Comparison of ENCODE assay signal across 23 mouse cellular contexts in genomic region chr11:62305866-62306265, GRCm38 (mm10). TPM values are rescaled to one million over a fixed set of nuclear protein-coding genes. Genes with fewer than 3 reads are reported as not detected.
A peak's percentile ranks its signal among the peaks of the same experiment; 100 is the strongest.
DNase-seq lines count a peak whose midpoint lies in the region; ATAC-seq and TF ChIP-seq lines count a peak whose summit lies in the region.
"Had no signal": no experiment of that assay in that cellular context is flagged by ENCODE, and none has a peak within 500 bp of the region (broad histone marks: within the 10 kb centered on the region; RNA-seq: fewer than 3 reads in every experiment).

No protein-coding gene starts in this region.

- H3K4me3 ChIP-seq in layer of hippocampus, adult 2 months = no peak overlapping the region
- H3K4me3 ChIP-seq: liver, embryonic 13.5 days had no signal

- ATAC-seq in frontal cortex, adult (ENCODE audit: low TSS enrichment) = peak; percentile 94
- ATAC-seq: CD4-positive, CD25-positive, alpha-beta regulatory T cell, adult 4 months; forebrain, embryonic 16.5 days; inflammation-experienced regulatory T-cells, adult 6 months had no signal

- TF ChIP-seq CTCF in layer of hippocampus, adult 2 months (conservative IDR thresholded peaks at IDR 0.05) = no peak

- H3K27ac ChIP-seq in layer of hippocampus, adult 2 months = peak overlapping the region; percentile 23; the same call in 1 of the 2 replicates
- H3K27ac ChIP-seq: hindbrain, embryonic 14.5 days; liver, embryonic 13.5 days had no signal

- DNase-seq in frontal cortex, postnatal 10 days (ENCODE audit: low spot score in 2 of 2) = no peak
- no peak for DNase-seq in layer of hippocampus, adult 2 months (ENCODE audit: low spot score in 2 of 2)
- DNase-seq in layer of hippocampus, adult 18-20 months (ENCODE audit: low spot score in 2 of 2) = no peak
- peak; percentile 87 for DNase-seq in NIH3T3 (ENCODE audit: low read depth)
- DNase-seq in skeletal muscle tissue, adult 2 months (ENCODE audit: low read depth, low spot score) = peak; percentile 42
- no peak for DNase-seq in embryo, embryonic 10 days (ENCODE audit: low spot score)
- DNase-seq: adrenal gland, adult 2 months; cerebellum, postnatal 25 days; embryo, embryonic 11 days; gastrocnemius, postnatal 25 days; heart, postnatal 4 days; kidney, adult 18-20 months; kidney, postnatal 4 days; liver, embryonic 13.5 days; lung, adult 2 months; lung, postnatal 14 days; right cerebral cortex, postnatal 25 days; thymus, postnatal 25 days had no signal

RNA-seq across cellular contexts. Expression of gene Ttc19, which starts 24.6 kb away (rescaled TPM):
- total RNA-seq in layer of hippocampus, adult 2 months (2021) = 10 to 100 TPM; 87.3 to 91.7 TPM
- 10 to 100 TPM; 87.2 to 88.5 TPM for total RNA-seq in layer of hippocampus, adult 18-20 months (2021)

RNA-seq across cellular contexts. Expression of gene Zswim7, which starts 24.7 kb away (rescaled TPM):
- 10 to 100 TPM; 12.1 to 13.1 TPM for total RNA-seq in layer of hippocampus, adult 2 months (2021)
- 10 to 100 TPM; 11.5 to 13.2 TPM for total RNA-seq in layer of hippocampus, adult 18-20 months (2021)

RNA-seq across cellular contexts. Expression of gene Adora2b, which starts 57.1 kb away (rescaled TPM):
- 1 to 10 TPM; 6.5 to 7.1 TPM for total RNA-seq in layer of hippocampus, adult 2 months (2021)
- 1 to 10 TPM; 6.6 to 7.6 TPM for total RNA-seq in layer of hippocampus, adult 18-20 months (2021)

Comparison
In these comparisons a context has a peak if more than half of its experiments do, and no peak if none do; other contexts are left out.
1. DNase-seq: peak in NIH3T3 (single experiment) and skeletal muscle tissue, adult 2 months (single experiment); none in frontal cortex, postnatal 10 days (0 of 2), layer of hippocampus, adult 2 months (0 of 2), layer of hippocampus, adult 18-20 months (0 of 2) and embryo, embryonic 10 days (single experiment).